12 mouse cellular contexts compared by ENCODE assay signal in the genomic region with DNA sequence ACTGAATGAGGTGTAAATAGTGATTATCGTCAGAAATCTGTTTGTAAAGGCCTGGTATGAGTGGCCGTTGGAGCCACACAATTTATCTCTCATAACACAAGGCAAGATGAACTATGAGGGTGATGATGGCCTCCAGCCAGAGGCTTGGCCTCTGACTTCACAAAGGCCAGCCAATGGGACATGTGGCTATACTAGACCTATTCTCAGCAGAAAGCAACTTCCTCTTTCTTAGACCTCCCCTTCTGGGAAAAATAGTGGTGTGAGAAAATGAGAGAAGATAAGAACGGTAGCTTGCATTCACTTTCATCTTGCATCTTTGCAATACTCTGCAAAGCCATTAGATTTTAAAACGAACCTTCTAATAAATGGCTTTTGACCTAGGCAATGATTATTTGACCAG.
DNase-seq lines count a peak whose midpoint lies in the region; ATAC-seq and TF ChIP-seq lines count a peak whose summit lies in the region.
"Had no signal": no experiment of that assay in that cellular context is flagged by ENCODE, and none has a peak within 500 bp of the region (broad histone marks: within the 10 kb centered on the region; RNA-seq: fewer than 3 reads in every experiment).

No protein-coding gene starts in this region.

- 11% methylated on average over 4 of the region's 4 CpGs for WGBS in liver, embryonic 15.5 days (ENCODE audit: insufficient replicate concordance)

- ATAC-seq in liver, embryonic 15.5 days (ENCODE audit: insufficient read depth): peak; percentile 52
- ATAC-seq: forebrain, embryonic 15.5 days had no signal

- H3K27me3 ChIP-seq in MEL (ENCODE audit: control insufficient read depth in 1 of 2, insufficient read depth in 2 of 2, low read length in 2 of 2): no peaks in the 10 kb centered on the region
- no peaks in the 10 kb centered on the region for H3K27me3 ChIP-seq in liver, embryonic 15.5 days
- H3K27me3 ChIP-seq: forebrain, embryonic 15.5 days; hindbrain, embryonic 15.5 days; midbrain, embryonic 12.5 days had no signal

- H3K4me3 ChIP-seq in MEL (ENCODE audit: control insufficient read depth in 1 of 2, insufficient read depth in 1 of 2, low read depth in 2 of 2, low read length in 2 of 2): peak overlapping the region; percentile 45 to 64
- no peak overlapping the region for H3K4me3 ChIP-seq in liver, embryonic 15.5 days (replicated peaks)
- H3K4me3 ChIP-seq in gastrocnemius, adult 2 months: no peak overlapping the region
- H3K4me3 ChIP-seq: forebrain, embryonic 15.5 days; hindbrain, embryonic 15.5 days; left cerebral cortex, adult 2 months; midbrain, embryonic 12.5 days had no signal

- intact Hi-C loops in gastrocnemius, adult 2 months (cut with DNase I): no loop called here

- H3K79me2 ChIP-seq in MEL (ENCODE audit: control insufficient read depth, insufficient read depth, low read length, poor library complexity): no peaks in the 10 kb centered on the region

- TF ChIP-seq CTCF in MEL (IDR thresholded peaks at IDR 0.05 in 2 of 3, conservative IDR thresholded peaks at IDR 0.05 in 1 of 3; ENCODE audit: control insufficient read depth in 1 of 3, insufficient read depth in 1 of 3, low read depth in 2 of 3, low read length in 3 of 3, poor library complexity in 1 of 3, severe bottlenecking in 1 of 3): no peak
- no peak for TF ChIP-seq CTCF in gastrocnemius, adult 2 months (IDR thresholded peaks at IDR 0.05)

- no peak for TF ChIP-seq RAD21 in MEL (IDR thresholded peaks at IDR 0.05; ENCODE audit: low read depth, low read length)

- H3K36me3 ChIP-seq in MEL (ENCODE audit: control insufficient read depth in 1 of 2, insufficient read depth in 2 of 2, low read length in 2 of 2): peaks cover 0 to 33% of the 10 kb centered on the region in 2 experiments; a peak in 2 of 4 replicates
- no peaks in the 10 kb centered on the region for H3K36me3 ChIP-seq in liver, embryonic 15.5 days (replicated peaks)
- H3K36me3 ChIP-seq: forebrain, embryonic 15.5 days; hindbrain, embryonic 15.5 days; midbrain, embryonic 12.5 days had no signal

- no peak for TF ChIP-seq POLR2A in MEL (IDR thresholded peaks at IDR 0.05; ENCODE audit: control insufficient read depth in 1 of 2, insufficient read depth in 1 of 2, low read depth in 1 of 2, low read length in 2 of 2, poor library complexity in 1 of 2)

- peak; percentile 92 to 97 for TF ChIP-seq EP300 in MEL (IDR thresholded peaks at IDR 0.05; ENCODE audit: low read depth in 1 of 2, low read length in 2 of 2)

- DNase-seq in MEL (ENCODE audit: low read depth, low spot score): peak; percentile 97
- peak; percentile 22 for DNase-seq in c-Kit-positive CD71-negative TER-119-negative erythroid progenitor cells, embryonic 14.5 days (ENCODE audit: low read depth)
- peak; percentile 32 for DNase-seq in kidney, postnatal 14 days
- no peak for DNase-seq in frontal cortex, postnatal 14 days (ENCODE audit: low spot score in 2 of 2)
- no peak for DNase-seq in gastrocnemius, adult 2 months
- no peak for DNase-seq in adrenal gland, adult 2 months
- DNase-seq: cerebellum, adult 9-10 months had no signal

- no peak overlapping the region for H3K4me2 ChIP-seq in liver, embryonic 15.5 days
- H3K4me2 ChIP-seq: forebrain, embryonic 15.5 days; hindbrain, embryonic 15.5 days; midbrain, embryonic 12.5 days had no signal

- peaks cover 23 to 26% of the 10 kb centered on the region in 2 experiments for H3K4me1 ChIP-seq in MEL (ENCODE audit: control insufficient read depth in 1 of 2, insufficient read depth in 2 of 2, low read length in 2 of 2)
- no peaks in the 10 kb centered on the region for H3K4me1 ChIP-seq in liver, embryonic 15.5 days (replicated peaks)
- H3K4me1 ChIP-seq: forebrain, embryonic 15.5 days; hindbrain, embryonic 15.5 days; midbrain, embryonic 12.5 days had no signal

- no peaks in the 10 kb centered on the region for H3K9me3 ChIP-seq in MEL (replicated peaks; ENCODE audit: insufficient read depth, low read length)
- H3K9me3 ChIP-seq in liver, embryonic 15.5 days (replicated peaks): no peaks in the 10 kb centered on the region
- H3K9me3 ChIP-seq: forebrain, embryonic 15.5 days; hindbrain, embryonic 15.5 days; midbrain, embryonic 12.5 days had no signal

- H3K27ac ChIP-seq in MEL (ENCODE audit: control insufficient read depth, low read depth, low read length): peak overlapping the region; percentile 96
- H3K27ac ChIP-seq in liver, embryonic 15.5 days (replicated peaks): no peak overlapping the region
- H3K27ac ChIP-seq in gastrocnemius, adult 2 months: no peak overlapping the region
- H3K27ac ChIP-seq: forebrain, embryonic 15.5 days; hindbrain, embryonic 15.5 days; left cerebral cortex, adult 2 months; midbrain, embryonic 12.5 days had no signal

- peak overlapping the region; percentile 53 for H3K9ac ChIP-seq in MEL (ENCODE audit: control insufficient read depth, low read depth, low read length, poor library complexity, severe bottlenecking)
- H3K9ac ChIP-seq in liver, embryonic 15.5 days: no peak overlapping the region
- H3K9ac ChIP-seq: forebrain, embryonic 15.5 days; hindbrain, embryonic 15.5 days; midbrain, embryonic 12.5 days had no signal

TF ChIP-seq in MEL, 35 proteins besides CTCF, POLR2A, EP300 and RAD21:
- TF ChIP-seq SIN3A (IDR thresholded peaks at IDR 0.05; ENCODE audit: low read length) (peak; percentile 67), MYC (IDR thresholded peaks at IDR 0.05; ENCODE audit: low read depth, low read length) (peak; percentile 80), MAFK (IDR thresholded peaks at IDR 0.05; ENCODE audit: borderline replicate concordance, low read depth, low read length) (no peak), MXI1 (IDR thresholded peaks at IDR 0.05; ENCODE audit: low read depth, low read length) (peak; percentile 38; the same call in 1 of the 2 replicates), TAL1 (IDR thresholded peaks at IDR 0.05; ENCODE audit: low read length) (peak; percentile 76), MYB (IDR thresholded peaks at IDR 0.05; ENCODE audit: low read depth, low read length) (peak; percentile 88), UBTF (IDR thresholded peaks at IDR 0.05; ENCODE audit: borderline replicate concordance, insufficient read depth, low read depth, low read length) (no peak), CHD2 (IDR thresholded peaks at IDR 0.05; ENCODE audit: low read length) (no peak), MAX (IDR thresholded peaks at IDR 0.05; ENCODE audit: low read length) (peak; percentile 55), RCOR1 (IDR thresholded peaks at IDR 0.05; ENCODE audit: low read depth, low read length) (peak; percentile 73), USF1 (IDR thresholded peaks at IDR 0.05; ENCODE audit: low read depth, low read length) (no peak), GATA1 (IDR thresholded peaks at IDR 0.05; ENCODE audit: low read depth, low read length) (peak; percentile 86), USF2 (IDR thresholded peaks at IDR 0.05; ENCODE audit: borderline replicate concordance in 1 of 2, insufficient read depth in 1 of 2, low read depth in 1 of 2, low read length in 2 of 2) (no peak), E2F4 (IDR thresholded peaks at IDR 0.05; ENCODE audit: borderline replicate concordance, low read depth, low read length) (peak; percentile 50; the same call in 1 of the 2 replicates), ETS1 (IDR thresholded peaks at IDR 0.05; ENCODE audit: low read depth, low read length) (peak; percentile 97), ZKSCAN1 (IDR thresholded peaks at IDR 0.05; ENCODE audit: low read depth, low read length) (no peak), TBP (IDR thresholded peaks at IDR 0.05; ENCODE audit: low read depth, low read length) (peak; percentile 31; the same call in 1 of the 2 replicates), CHD1 (IDR thresholded peaks at IDR 0.05; ENCODE audit: low read depth, low read length) (no peak), MEF2A (IDR thresholded peaks at IDR 0.05; ENCODE audit: extremely low read depth, insufficient replicate concordance, low read depth, low read length, poor library complexity, severe bottlenecking) (no peak), POLR2AphosphoS2 (IDR thresholded peaks at IDR 0.05; ENCODE audit: low read length) (peak; percentile 39; the same call in 1 of the 2 replicates), NELFE (IDR thresholded peaks at IDR 0.05; ENCODE audit: low read depth, low read length) (no peak; the same call in 1 of the 2 replicates), ZNF384 (IDR thresholded peaks at IDR 0.05; ENCODE audit: low read depth, low read length) (no peak), NRF1 (IDR thresholded peaks at IDR 0.05; ENCODE audit: insufficient read depth, low read depth, low read length, poor library complexity, severe bottlenecking) (no peak), JUND (IDR thresholded peaks at IDR 0.05; ENCODE audit: low read depth, low read length) (no peak), ELF1 (IDR thresholded peaks at IDR 0.05; ENCODE audit: low read depth, low read length) (no peak; the same call in 1 of the 2 replicates), ZMIZ1 (IDR thresholded peaks at IDR 0.05; ENCODE audit: low read depth, low read length) (no peak), TCF12 (IDR thresholded peaks at IDR 0.05; ENCODE audit: low read depth, low read length) (peak; percentile 87), BHLHE40 (IDR thresholded peaks at IDR 0.05; ENCODE audit: borderline replicate concordance, low read depth, low read length) (peak; percentile 51; the same call in 1 of the 2 replicates), POLR2AphosphoS5 (IDR thresholded peaks at IDR 0.05; ENCODE audit: borderline replicate concordance, low read depth, low read length) (no peak), KAT2A (conservative IDR thresholded peaks at IDR 0.05; ENCODE audit: low read depth, low read length) (no peak), GABPA (IDR thresholded peaks at IDR 0.05; ENCODE audit: low read depth, low read length) (no peak), MAZ (IDR thresholded peaks at IDR 0.05; ENCODE audit: low read depth, low read length) (no peak), ZC3H11A (IDR thresholded peaks at IDR 0.05; ENCODE audit: low read depth, low read length) (no peak)

Comparison
In these comparisons a context has a peak if more than half of its experiments do, and no peak if none do; other contexts are left out.
1. DNase-seq: peak in MEL (single experiment), c-Kit-positive CD71-negative TER-119-negative erythroid progenitor cells, embryonic 14.5 days (single experiment) and kidney, postnatal 14 days (single experiment); none in frontal cortex, postnatal 14 days (0 of 2), gastrocnemius, adult 2 months (single experiment) and adrenal gland, adult 2 months (single experiment).
2. H3K4me3 ChIP-seq: peak in MEL (2 of 2); none in liver, embryonic 15.5 days (single experiment) and gastrocnemius, adult 2 months (single experiment).